Mouse (Mus musculus): Measurements from ENCODE around the gene Shpk. TPM values are rescaled to one million over a fixed set of nuclear protein-coding genes. Genes with fewer than 3 reads are reported as not detected.

The Shpk gene
- polyA plus RNA-seq, 1 experiment from 2014 or later = 1.3 TPM

GRCm38 (mm10) chr11:73168576-73168975 is 30.7 kb upstream of the Shpk start:
- ATAC-seq (ENCODE audit: insufficient read depth) (no peak), DNase-seq (no peak)
- H3K27ac ChIP-seq (ENCODE audit: low read depth) = no peak overlapping the region
- H3K4me2 ChIP-seq = no peak overlapping the region
- no peaks in the 10 kb centered on the region for H3K9me3 ChIP-seq (ENCODE audit: low read depth, low read length)
- H3K27me3 ChIP-seq (ENCODE audit: insufficient read depth, low read length) = no peaks in the 10 kb centered on the region
- peaks cover 13% of the 10 kb centered on the region; the same call in 1 of the 2 replicates for H3K4me1 ChIP-seq (ENCODE audit: insufficient read depth)
- H3K36me3 ChIP-seq (ENCODE audit: insufficient read depth) = peaks cover 19% of the 10 kb centered on the region
- WGBS = 72% methylated on average over 6 of the region's 6 CpGs
- TF ChIP-seq CTCF (IDR thresholded peaks at IDR 0.05; ENCODE audit: low read depth) = no peak
- no peak overlapping the region for H3K4me3 ChIP-seq (ENCODE audit: low read depth, low read length)
- no peak overlapping the region for H3K9ac ChIP-seq

- peak; percentile 26; the same call in 1 of the 2 replicates for ATAC-seq (ENCODE audit: insufficient read depth)
- peak; percentile 80 for TF ChIP-seq CTCF (IDR thresholded peaks at IDR 0.05; ENCODE audit: low read depth)
- H3K9me3 ChIP-seq (ENCODE audit: low read depth, low read length) = no peaks in the 10 kb centered on the region
- no peak overlapping the region for H3K27ac ChIP-seq (ENCODE audit: low read depth)
- 40% methylated on average over 4 of the region's 4 CpGs for WGBS
- no peak overlapping the region for H3K9ac ChIP-seq
- peak; percentile 81 for DNase-seq
- H3K36me3 ChIP-seq (ENCODE audit: insufficient read depth) = peaks cover 24% of the 10 kb centered on the region
- H3K4me3 ChIP-seq (ENCODE audit: low read depth, low read length) = no peak overlapping the region
- H3K4me1 ChIP-seq (ENCODE audit: insufficient read depth) = peaks cover 13% of the 10 kb centered on the region; the same call in 1 of the 2 replicates
- no peak overlapping the region for H3K4me2 ChIP-seq
- no peaks in the 10 kb centered on the region for H3K27me3 ChIP-seq (ENCODE audit: insufficient read depth, low read length)
Measured at GRCm38 (mm10) chr11:73169231-73169630, 30.0 kb upstream of the Shpk start.

GRCm38 (mm10) chr11:73172186-73172585 is 27.1 kb upstream of the Shpk start:
- H3K27ac ChIP-seq (ENCODE audit: low read depth) = peak overlapping the region; percentile 65; the same call in 1 of the 2 replicates
- 29% methylated on average over 5 of the region's 5 CpGs for WGBS
- no peaks in the 10 kb centered on the region for H3K9me3 ChIP-seq (ENCODE audit: low read depth, low read length)
- ATAC-seq (ENCODE audit: insufficient read depth) (no peak), DNase-seq (peak; percentile 85)
- H3K36me3 ChIP-seq (ENCODE audit: insufficient read depth) = peaks cover 28% of the 10 kb centered on the region
- H3K27me3 ChIP-seq (ENCODE audit: insufficient read depth, low read length) = no peaks in the 10 kb centered on the region
- H3K9ac ChIP-seq = peak overlapping the region; percentile 9; the same call in 1 of the 2 replicates
- no peak for TF ChIP-seq CTCF (IDR thresholded peaks at IDR 0.05; ENCODE audit: low read depth)
- peak overlapping the region; percentile 32; the same call in 1 of the 2 replicates for H3K4me2 ChIP-seq
- H3K4me3 ChIP-seq (ENCODE audit: low read depth, low read length) = no peak overlapping the region
- peaks cover 15% of the 10 kb centered on the region; the same call in 1 of the 2 replicates for H3K4me1 ChIP-seq (ENCODE audit: insufficient read depth)

- Histone ChIP-seq H3K27ac (ENCODE audit: low read depth) (peak overlapping the region; percentile 87), H3K4me1 (ENCODE audit: insufficient read depth) (peaks cover 15% of the 10 kb centered on the region; the same call in 1 of the 2 replicates), H3K9ac (peak overlapping the region; percentile 93), H3K4me3 (ENCODE audit: low read depth, low read length) (peak overlapping the region; percentile 96), H3K9me3 (ENCODE audit: low read depth, low read length) (no peaks in the 10 kb centered on the region), H3K27me3 (ENCODE audit: insufficient read depth, low read length) (no peaks in the 10 kb centered on the region), H3K36me3 (ENCODE audit: insufficient read depth) (peaks cover 34% of the 10 kb centered on the region), H3K4me2 (peak overlapping the region; percentile 76)
- peak; percentile 71 for DNase-seq
- no peak for ATAC-seq (ENCODE audit: insufficient read depth)
- 25% methylated on average over 8 of the region's 8 CpGs for WGBS
- TF ChIP-seq CTCF (IDR thresholded peaks at IDR 0.05; ENCODE audit: low read depth) = no peak
Measured at GRCm38 (mm10) chr11:73175612-73176011, 23.6 kb upstream of the Shpk start.

GRCm38 (mm10) chr11:73176186-73176585 is 23.1 kb upstream of the Shpk start:
- Histone ChIP-seq H3K36me3 (ENCODE audit: insufficient read depth) (peaks cover 33% of the 10 kb centered on the region), H3K4me1 (ENCODE audit: insufficient read depth) (peaks cover 15% of the 10 kb centered on the region; the same call in 1 of the 2 replicates), H3K27ac (ENCODE audit: low read depth) (peak overlapping the region; percentile 87)

GRCm38 (mm10) chr11:73176608-73177508 is 22.4 kb upstream of the Shpk start, which contains the start of the genes Emc6 and Tax1bp3:
Gene Emc6, minus strand, starts transcription at chr11:73177037.
Gene Tax1bp3, plus strand, starts transcription at chr11:73177083.
- WGBS = under 1% methylated on average over 72 of the region's 81 CpGs
- Histone ChIP-seq H3K4me2 (peak within 1 kb of the TSS; percentile 76), H3K4me3 (ENCODE audit: low read depth, low read length) (peak within 1 kb of the TSS; percentile 96), H3K9ac (peak within 1 kb of the TSS; percentile 93), H3K9me3 (ENCODE audit: low read depth, low read length) (no peaks in the 10 kb centered on the region), H3K4me1 (ENCODE audit: insufficient read depth) (peaks cover 11% of the 10 kb centered on the region; the same call in 1 of the 2 replicates), H3K27ac (ENCODE audit: low read depth) (peak within 1 kb of the TSS; percentile 97), H3K36me3 (ENCODE audit: insufficient read depth) (peaks cover 28% of the 10 kb centered on the region), H3K27me3 (ENCODE audit: insufficient read depth, low read length) (no peaks in the 10 kb centered on the region)
- DNase-seq = peak; percentile 98
- no peak for TF ChIP-seq CTCF (IDR thresholded peaks at IDR 0.05; ENCODE audit: low read depth)
- peak; percentile 97 for ATAC-seq (ENCODE audit: insufficient read depth)

More at GRCm38 (mm10) chr11:73176186-73176585, 23.1 kb upstream of the Shpk start:
- DNase-seq (no peak), ATAC-seq (ENCODE audit: insufficient read depth) (no peak)
- WGBS = under 1% methylated on average over 15 of the region's 15 CpGs
- Histone ChIP-seq H3K9ac (peak overlapping the region; percentile 93), H3K4me2 (peak overlapping the region; percentile 76), H3K9me3 (ENCODE audit: low read depth, low read length) (no peaks in the 10 kb centered on the region), H3K4me3 (ENCODE audit: low read depth, low read length) (peak overlapping the region; percentile 96), H3K27me3 (ENCODE audit: insufficient read depth, low read length) (no peaks in the 10 kb centered on the region)
- no peak for TF ChIP-seq CTCF (IDR thresholded peaks at IDR 0.05; ENCODE audit: low read depth)

GRCm38 (mm10) chr11:73177509-73177875 is 21.8 kb upstream of the Shpk start:
- no peak for TF ChIP-seq CTCF (IDR thresholded peaks at IDR 0.05; ENCODE audit: low read depth)
- under 1% methylated on average over 28 of the region's 28 CpGs for WGBS
- Histone ChIP-seq H3K9me3 (ENCODE audit: low read depth, low read length) (no peaks in the 10 kb centered on the region), H3K4me1 (ENCODE audit: insufficient read depth) (0 out of 2 replicates have a peak, but pooled peaks cover 7% of the 10 kb centered on the region), H3K9ac (peak overlapping the region; percentile 87), H3K27ac (ENCODE audit: low read depth) (peak overlapping the region; percentile 97), H3K36me3 (ENCODE audit: insufficient read depth) (peaks cover 32% of the 10 kb centered on the region), H3K4me3 (ENCODE audit: low read depth, low read length) (peak overlapping the region; percentile 96), H3K27me3 (ENCODE audit: insufficient read depth, low read length) (no peaks in the 10 kb centered on the region), H3K4me2 (peak overlapping the region; percentile 76)
- DNase-seq (peak; percentile 94), ATAC-seq (ENCODE audit: insufficient read depth) (peak; percentile 91)

Measured in lung, embryonic 14.5 days (tissue).